Mouse (Mus musculus): ENCODE results near the gene Ak1.

Gene Ak1

DNA sequence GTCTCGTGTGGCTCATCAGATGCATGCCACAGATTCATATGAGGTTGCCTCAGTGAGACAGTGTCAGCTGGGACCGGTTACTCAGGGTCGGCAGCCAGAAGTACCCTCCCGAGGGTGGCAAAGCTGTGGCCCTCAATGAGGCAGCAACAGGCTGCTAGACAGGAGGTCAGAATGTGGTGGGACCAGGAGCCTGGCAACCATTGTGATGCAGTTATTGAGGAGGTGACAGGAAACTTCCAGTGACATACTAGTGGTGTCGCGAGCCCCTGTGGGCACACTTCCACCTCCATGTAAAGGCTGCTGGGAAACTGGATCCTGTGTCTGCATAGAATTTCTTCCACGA, at the start of gene Ak1:
Ak1 (plus strand) TSS at position 242 of the 343 bp plus-strand sequence.
- in situ Hi-C loops (cut with MboI, MseI): no loop called here

DNA sequence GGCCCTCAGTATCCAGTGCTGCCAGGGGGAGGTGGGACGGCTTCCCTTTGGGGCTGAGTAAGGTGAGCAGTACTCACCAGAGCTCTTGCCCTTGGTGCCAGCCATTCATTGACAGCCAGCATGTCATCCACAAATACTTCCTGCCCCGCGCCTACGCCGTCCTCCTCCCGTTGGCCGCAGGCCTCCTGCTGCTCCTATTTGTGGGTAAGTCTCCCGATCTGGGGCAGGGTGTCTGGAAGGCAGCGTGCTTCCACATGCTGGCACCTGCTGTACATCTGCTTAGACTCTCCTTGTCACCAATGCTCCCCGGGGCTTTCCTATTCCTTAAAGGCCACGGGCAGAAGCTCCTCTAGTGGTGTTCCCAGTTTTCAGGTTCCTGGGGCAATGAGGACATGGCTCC, 49.4 kb upstream of the Ak1 start:
- in situ Hi-C loops (cut with MboI, MseI): no loop called here

DNA sequence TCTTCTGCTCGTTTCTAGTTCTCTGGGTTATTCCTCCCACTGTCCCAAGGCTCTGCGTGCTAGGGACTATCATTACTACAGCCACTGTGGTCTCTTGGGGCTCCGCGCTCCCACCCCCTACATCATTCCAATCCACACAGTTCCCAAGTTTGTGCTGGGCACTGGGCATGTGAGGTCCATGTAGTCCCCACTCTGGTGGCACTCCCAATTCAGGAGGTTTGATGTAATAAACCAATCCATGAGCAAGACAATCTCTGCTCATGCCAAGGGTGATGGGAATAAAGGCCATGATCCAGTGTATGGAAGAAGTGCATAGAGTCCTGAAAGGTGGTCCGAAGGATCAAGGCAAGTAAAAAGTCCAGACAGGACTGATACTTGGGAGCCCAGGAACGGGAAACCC, 47.1 kb upstream of the Ak1 start, which contains the start of gene Pip5kl1:
Pip5kl1 (plus strand) TSS at position 301 of the 400 bp plus-strand sequence.
- in situ Hi-C loops (cut with MboI, MseI): no loop called here

DNA sequence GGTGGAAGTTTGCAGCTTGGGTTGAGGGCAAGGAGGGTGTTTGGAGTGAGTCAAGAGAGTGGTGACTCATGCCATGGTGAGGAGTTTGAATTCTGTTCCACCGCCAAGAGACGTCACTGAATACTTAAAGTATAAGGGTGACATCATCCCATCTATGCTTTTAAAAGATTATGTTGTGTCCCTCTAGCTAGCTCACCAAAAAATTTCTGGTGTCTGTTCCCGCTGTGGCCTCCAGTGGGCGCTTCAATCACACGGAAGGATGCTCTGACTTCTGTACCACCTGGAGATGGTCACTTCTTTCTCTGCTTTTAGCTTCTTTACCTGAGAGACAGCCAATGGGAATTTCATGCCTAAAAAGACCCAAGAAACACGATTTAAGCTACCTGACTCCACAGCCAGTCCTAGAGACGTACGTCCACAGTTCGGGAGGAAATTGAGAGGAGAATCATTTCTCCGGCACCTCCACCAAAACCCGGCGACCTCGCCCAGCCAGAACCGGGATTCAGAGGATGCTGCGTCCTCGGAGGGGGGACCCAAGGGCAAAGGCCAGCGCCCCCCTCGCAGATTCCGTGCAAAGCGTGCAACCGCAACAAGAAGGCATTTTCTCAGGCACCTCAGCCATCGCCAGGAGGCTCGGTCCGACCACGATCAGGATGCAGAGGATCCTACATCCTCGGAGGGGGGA, 46.5 kb upstream of the Ak1 start:
- in situ Hi-C loops (cut with MboI, MseI): loop anchor here in 1 of 2 experiments (5.0 kb wide), 1 partner anchor 37 kb away; no protein-coding TSS in a partner anchor

DNA sequence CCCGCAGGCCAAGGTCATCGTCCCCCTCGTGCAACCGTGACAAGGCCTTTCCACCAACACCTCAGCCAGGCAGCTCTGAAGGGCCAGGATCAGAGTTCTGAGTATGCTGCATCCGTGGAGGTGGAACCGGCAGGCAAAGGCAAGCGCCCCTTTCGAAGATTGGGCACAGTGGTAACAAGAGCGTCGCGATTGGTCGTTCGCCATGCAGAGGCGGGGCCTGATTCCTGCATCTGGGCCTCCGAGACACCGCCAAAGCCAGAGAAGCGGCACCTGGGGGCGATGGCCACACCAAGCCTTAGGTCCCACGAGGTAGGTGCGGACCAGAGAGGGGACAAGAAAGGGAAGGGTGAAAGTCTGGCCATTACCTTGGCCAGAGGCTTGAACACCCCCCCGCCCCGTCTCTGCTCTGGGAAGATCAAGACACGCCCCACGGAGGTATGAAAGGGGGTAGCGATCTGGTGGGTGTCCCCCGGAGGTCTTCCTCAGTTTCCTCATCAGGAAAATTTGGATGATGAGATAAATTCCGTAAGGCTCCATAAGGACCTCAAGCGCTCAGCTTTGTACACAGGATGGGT, 45.9 kb upstream of the Ak1 start, which contains the start of gene 9430097D07Rik:
9430097D07Rik (minus strand) TSS at position 99 of the 575 bp plus-strand sequence.
- in situ Hi-C loops (cut with MboI, MseI): loop anchor here in 1 of 2 experiments (5.0 kb wide), 1 partner anchor 37 kb away; no protein-coding TSS in a partner anchor

DNA sequence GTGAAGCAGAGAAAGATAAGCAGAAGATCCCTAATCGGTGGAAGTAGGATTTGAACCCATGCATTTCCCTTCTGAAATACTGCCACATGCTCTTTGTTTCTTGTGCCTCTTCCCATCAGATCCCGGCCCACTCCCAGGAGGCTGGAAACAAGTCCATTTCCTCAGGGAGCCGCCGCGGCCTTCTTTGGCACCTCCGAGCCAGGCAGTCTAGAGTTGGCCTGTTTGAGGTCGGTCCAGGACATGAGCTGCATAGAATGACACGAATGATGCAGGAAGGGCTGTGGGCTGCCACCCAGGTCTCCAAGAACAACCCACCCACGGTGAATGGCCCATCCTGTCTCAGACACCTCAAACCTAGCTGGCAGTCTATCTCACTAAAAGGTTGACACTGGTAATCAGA, 45.0 kb upstream of the Ak1 start:
- in situ Hi-C loops (cut with MboI, MseI): loop anchor here in 1 of 2 experiments (5.0 kb wide), 1 partner anchor 36 kb away; no protein-coding TSS in a partner anchor

DNA sequence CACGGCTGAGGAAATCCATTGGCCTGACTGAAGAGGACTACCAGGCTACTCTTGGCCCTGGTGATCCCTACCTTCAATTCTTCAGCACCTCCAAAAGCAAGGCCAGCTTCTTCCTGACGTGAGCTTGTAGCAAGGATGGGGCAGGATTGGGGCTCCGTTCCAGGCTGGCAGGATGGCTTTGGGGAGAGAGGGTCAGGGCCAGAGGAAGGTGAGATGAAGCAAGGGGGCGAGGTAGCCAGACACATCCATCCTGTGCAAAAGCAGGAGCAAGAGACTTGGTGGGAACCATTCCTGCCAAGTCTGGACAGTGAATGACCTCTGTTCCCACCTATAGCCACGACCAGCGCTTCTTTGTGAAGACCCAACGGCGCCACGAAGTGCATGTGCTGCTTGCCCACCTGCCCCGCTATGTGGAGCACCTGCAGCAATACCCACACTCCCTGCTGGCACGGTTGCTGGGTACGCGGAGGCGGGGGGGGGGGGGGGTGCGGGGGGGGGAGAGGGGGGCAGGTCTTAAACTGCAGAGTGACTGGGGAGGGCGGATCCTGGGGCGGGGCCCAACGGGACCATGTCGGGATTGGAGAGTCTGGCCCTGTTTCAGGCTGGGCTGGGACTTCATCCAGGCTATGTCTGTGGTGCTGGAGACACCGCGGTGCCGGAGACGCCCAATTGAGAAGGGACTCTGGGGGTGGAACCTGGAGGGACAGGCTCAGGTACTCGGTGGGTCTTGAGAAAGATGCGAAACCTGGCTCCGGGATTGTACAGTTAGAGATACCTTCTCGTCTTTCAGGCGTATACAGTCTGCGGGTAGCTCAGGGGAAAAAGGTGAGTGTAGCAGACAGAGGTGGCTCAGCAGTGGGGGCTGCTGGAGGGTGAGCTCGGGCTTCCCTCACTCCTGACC, 43.2 kb upstream of the Ak1 start:
- in situ Hi-C loops (cut with MboI, MseI): loop anchor here in 1 of 2 experiments (5.0 kb wide), 1 partner anchor 34 kb away; no protein-coding TSS in a partner anchor

DNA sequence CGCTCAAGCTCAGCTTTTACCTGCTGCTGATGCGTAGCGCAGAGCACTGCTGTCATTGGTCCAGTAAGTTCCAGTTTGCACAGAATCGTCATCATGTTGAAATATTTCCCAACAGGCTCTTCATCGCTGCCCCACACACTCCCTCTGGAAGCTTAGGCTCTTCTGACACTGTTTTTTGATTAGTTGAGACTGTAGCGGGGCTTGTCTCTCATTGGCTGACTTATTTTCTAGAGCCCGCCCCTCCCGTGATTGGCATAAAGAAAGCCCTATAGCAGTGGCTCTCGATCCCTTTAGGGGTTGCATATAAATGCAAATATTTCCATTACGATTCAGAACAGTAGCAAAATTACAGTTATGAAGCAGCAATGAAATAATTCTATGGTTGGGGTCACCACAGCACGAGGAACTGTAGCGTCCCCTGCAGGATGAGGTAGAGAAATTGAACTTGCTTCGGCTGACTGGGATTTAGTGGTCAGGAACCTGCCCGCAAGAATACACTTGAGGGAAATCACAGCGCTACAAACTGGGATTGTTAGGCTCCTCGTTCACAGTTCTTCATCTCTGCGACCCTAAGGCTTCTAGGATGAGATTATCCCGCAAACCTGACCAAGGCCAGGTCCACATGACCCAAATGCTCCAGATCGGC, 40.0 kb upstream of the Ak1 start:
- in situ Hi-C loops (cut with MboI, MseI): no loop called here

DNA sequence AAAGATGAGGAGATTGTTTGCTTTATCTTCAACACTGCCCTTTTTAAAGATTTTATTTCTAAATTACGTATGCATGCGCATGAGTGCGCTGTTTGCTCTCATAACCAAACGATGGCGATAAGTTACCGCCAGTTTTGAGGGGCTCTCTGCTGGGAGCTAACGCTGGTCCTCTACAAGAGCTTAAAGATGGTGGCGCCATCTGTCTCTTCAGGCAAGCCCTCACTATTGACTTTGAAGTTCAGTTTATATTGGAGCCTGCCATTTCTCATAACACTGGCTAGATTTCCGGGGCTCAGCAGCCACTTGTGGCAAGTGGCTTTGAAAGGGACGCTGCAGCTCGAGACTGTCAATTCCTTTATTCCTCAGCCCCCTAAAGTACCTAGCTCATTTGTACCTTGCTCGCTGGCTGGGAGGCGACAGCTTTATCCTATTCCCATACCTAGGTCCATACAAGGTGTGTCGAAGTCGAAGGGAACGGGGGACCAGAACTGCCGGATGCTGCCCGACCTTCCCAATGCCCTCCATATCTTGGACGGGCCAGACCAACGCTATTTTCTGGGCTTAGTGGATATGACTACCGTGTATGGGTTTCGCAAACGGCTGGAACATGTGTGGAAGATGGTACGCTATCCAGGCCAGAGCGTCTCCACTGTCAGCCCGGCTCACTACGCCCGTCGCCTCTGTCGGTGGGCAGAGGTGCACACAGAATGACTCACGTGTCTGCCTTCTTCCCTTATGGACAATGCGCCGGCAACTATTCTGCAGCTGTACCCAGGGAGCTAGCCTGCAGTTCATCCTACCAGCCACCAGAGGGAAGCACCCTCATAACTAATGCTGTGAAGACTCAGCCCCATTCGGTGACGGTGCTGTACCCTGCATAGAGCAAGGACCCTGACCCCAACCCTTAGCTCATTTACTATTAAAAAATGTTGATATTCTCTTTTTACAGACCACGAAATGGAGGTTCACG, 38.4 kb upstream of the Ak1 start:
- in situ Hi-C loops (cut with MboI, MseI): no loop called here

DNA sequence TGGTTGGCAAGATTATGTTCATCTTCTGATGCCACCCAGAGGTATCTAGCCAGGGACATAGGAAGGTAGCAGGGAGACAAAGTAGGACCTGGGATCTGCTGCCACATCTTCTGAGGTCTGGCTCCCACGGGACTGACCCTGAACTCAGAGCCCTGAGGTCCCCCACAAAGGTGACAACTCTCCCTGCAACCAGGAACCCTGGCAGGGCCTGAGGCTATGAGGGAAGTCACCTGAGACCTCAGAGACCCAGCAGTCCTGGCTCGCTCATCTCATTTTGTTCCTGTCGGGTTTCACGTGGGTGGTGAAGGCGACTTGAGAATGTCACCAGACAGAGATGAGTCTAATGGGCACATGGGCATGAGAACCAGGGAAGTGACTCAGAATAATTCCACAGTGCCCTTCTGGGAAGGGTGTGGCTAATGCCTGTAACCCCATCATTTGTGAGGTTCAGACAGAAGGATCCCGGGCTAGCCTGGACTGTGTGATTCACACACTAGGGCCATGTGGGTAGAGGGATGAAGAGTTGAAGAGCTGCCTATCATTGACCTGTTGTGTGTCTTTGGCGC, 36.3 kb upstream of the Ak1 start:
- in situ Hi-C loops (cut with MboI, MseI): no loop called here

DNA sequence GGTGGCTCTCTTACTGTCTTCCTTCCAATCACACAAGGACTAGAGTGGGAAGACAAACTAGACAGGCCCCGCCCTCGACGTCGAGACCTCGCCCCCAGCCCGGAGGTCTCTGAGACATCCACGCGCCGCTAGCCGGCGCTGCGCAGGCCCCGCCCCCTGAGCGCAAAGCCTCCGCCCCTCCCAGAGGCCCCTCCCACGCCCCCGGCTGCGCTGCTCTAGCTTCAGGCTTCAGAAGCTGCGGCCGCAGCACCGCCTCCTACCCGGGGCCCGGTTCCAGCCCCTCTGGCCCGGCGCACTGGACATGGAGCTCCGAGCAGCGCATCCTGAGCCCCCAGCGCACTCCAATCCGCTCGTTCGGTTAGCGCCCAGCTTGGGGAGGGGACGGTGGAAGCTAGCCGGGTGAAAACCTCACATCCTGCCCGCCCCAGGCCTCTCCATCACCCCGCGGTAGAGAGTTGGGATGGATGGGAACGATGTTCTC, 34.6 kb upstream of the Ak1 start, which contains the start of gene St6galnac4:
St6galnac4 (plus strand) TSS at position 225 of the 481 bp plus-strand sequence.
- in situ Hi-C loops (cut with MboI, MseI): no loop called here

DNA sequence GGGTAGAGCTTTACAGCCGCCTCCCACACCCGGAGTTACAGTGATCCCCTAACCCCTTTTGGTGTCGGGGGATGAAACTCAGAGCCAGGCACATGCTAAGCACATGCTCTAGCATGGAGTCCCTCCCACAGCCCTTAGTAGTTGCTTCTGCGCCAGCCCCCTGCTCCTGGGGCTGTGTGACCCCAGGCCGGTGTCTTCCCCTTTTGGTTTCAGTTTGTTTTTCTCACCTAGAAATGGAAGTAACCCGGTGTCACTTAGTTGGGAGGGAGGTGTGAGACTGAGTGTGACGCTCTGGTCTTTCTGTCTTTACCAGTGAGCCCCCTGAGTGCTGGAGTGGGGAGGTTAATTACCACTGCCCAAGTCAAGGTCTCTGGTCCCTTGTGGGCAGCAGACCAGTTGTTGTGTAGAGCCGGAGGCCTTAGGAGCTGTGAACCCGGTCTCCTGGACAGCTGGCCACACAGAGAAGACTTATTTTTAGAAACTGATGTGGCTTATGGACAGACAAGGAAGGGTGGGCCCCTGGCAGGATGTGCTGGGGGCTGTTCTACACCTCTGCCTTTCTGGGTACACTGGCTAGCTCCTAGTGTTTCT, 33.7 kb upstream of the Ak1 start:
- in situ Hi-C loops (cut with MboI, MseI): no loop called here

DNA sequence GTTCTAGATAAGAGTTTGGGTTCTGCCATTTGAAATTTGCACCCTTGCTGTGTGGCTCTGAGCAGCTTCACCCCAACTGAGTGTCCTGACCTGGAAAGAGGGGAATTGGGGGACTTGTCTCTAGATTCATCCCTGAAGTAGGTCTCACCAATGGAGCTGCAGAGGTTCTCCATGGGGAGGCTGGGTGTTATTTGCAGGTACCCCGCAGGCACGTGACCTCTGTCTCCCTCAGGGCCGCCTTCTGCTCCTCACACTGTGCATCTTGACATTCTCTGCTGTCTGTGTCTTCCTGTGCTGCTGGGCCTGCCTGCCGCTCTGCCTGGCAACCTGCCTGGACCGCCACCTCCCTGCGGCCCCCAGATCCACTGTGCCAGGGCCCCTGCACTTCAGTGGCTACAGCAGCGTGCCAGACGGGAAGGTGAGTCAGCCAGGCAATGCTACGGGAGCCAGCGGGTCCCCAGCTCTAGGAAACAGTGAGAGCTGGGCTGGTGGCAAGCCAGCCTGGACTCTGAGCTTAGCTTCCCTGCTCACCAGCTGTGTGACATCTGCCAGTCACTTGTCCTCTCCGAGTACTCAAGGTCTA, 32.3 kb upstream of the Ak1 start:
- in situ Hi-C loops (cut with MboI, MseI): no loop called here

DNA sequence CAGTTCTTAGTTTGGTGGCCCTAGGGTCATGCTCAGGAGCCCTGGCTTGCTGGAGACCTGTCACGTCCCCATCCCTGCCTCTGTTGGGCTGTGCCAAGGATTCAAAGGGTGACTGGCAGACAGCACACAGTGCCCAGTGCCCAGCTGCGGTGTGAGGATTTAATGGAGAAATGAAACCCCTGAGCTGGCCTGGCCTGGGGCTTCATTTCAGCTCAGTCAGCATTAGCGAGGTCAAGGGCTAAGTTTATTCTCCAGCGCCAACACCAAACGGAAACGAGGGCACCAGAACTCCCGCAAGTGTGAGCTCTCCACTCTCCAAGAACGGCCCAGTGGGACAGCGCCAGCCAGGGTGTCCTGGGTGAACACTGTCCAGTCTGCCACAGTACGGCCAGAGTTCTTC, 31.3 kb upstream of the Ak1 start:
- in situ Hi-C loops (cut with MboI, MseI): no loop called here

DNA sequence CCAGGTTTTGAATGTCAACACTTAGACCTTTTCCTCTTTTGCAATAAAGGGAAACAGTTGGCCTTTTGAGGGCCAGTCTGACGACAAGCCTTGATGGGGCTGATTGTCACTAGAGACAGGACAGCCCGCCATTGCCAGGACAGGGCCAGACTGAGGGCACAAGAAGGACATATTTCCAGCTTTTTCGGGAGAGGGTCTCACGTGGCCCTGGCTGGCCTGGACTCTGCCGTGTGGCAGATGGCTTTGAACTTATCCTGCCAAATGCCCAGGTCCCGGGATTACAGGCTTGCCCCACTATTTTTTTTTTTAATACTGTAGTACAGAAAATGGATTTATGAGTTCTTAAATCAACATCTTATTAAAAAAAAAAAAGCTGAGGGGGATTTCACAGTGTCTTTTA, 30.3 kb upstream of the Ak1 start:
- in situ Hi-C loops (cut with MboI, MseI): no loop called here

DNA sequence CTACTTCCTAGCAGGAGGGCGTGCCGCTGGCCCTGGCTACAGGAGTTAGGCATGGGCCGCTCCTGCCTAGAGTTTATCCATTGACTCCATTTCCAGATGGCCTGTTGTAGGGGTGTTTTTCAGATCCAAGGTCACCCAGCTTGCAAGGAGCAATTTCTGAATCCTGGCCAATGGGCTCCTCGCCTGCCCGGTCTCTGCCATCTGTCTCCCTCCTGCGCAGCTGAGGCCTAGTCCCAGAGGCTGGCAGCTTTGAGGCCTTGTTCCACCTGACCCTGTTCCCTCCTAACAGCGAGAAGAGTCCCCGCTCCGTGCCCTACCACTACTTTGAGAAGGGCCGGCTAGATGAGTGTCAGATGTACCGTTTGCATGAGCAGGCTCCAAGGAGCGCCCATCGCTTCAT, 24.8 kb upstream of the Ak1 start:
- in situ Hi-C loops (cut with MboI, MseI): no loop called here

DNA sequence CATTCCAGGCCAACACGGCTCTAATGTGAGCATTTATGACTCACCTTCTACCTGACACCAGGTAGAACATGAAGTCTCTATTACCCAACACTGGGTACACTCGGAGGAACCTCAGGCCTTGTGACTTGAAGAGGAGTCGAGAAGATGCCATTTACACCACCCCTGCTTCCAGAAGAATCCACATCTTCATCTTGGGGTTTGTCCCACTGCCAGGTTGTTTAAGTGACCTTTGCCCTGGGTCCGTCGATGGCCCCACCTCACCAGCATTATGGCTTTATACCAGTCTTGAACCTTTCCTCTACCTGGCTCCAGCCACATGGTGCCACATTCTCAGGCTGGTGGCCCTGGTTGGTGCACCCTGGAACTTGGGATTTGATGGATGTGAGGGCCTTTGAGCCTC, 24.3 kb upstream of the Ak1 start:
- in situ Hi-C loops (cut with MboI, MseI): no loop called here

DNA sequence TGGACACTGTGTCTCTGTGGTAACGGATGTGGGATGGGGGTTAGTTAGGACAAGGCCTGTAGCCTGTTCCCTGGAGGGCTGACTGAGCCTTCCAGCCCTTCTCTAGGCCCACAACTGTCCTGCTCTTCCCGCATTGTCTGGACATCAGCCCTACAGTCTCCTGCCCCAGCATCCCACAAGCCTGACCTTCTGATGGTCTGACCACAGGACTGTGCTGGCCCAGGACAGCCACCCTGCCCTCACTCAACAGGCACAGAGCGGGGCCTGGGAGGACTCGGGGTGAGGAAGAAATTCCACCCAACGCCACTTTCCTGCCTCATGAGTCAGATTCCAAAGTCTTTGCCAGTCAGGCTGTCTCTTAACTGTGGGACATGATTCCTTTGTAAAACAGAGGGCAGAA, 23.9 kb upstream of the Ak1 start:
- in situ Hi-C loops (cut with MboI, MseI): no loop called here

DNA sequence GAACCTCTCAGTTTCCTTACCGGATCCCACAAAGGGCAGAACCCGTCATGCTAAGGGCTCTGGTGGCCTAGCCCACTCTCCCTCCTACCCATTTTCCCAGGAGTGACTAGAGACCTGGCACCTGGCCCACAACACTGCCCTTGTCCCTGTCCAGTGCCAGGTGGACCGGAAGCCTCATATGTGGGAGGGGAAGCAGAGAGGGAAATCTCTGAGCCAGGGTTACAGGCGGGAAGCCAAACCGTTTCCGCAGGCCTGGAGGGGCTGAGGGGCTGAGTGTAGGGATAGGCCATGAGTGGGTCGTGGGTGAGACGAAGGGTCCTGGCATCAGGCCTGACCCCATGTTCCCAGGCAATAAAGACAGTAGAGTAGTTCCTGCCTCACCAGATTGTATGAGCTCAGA, 23.1 kb upstream of the Ak1 start:
- in situ Hi-C loops (cut with MboI, MseI): no loop called here
